Mouse (Mus musculus) kidney, embryonic 15.5 days (tissue): ENCODE data around the gene Llgl2. TPM values are rescaled to one million over a fixed set of nuclear protein-coding genes. Genes with fewer than 3 reads are reported as not detected.

Experiments used
- ATAC-seq: fragments of 200-750 bp; cut with Nextera tagmentation; replicated peaks from 2 replicates; pipeline ENCODE4 v1.8.0; 2017; ENCODE audit warnings: moderate TSS enrichment; ENCODE audit not compliant: low FRiP score
- H3K27ac ChIP-seq: fragments of 300-500 bp; sonication (generic); 2 replicates; pipeline ENCODE4 v1.5.1; 2015; ENCODE audit warnings: mild to moderate bottlenecking, inconsistent platforms
- H3K27me3 ChIP-seq: fragments of 300-500 bp; sonication (generic); 2 replicates; pipeline ENCODE4 v1.6.1; 2015; ENCODE audit warnings: inconsistent platforms
- H3K36me3 ChIP-seq: fragments of 300-500 bp; sonication (generic); 2 replicates; pipeline ENCODE4 v1.6.1; 2015; ENCODE audit warnings: inconsistent platforms
- H3K4me1 ChIP-seq: fragments of 300-500 bp; sonication (generic); 2 replicates; pipeline ENCODE4 v1.6.1; 2015; ENCODE audit warnings: inconsistent platforms
- H3K4me2 ChIP-seq: fragments of 300-500 bp; sonication (generic); 2 replicates; pipeline ENCODE4 v1.6.1; 2015; ENCODE audit warnings: moderate library complexity, mild to moderate bottlenecking, inconsistent platforms
- H3K4me3 ChIP-seq: fragments of 300-500 bp; sonication (generic); replicated peaks from 2 replicates; pipeline ENCODE4 v1.5.1; 2015; ENCODE audit warnings: mild to moderate bottlenecking, inconsistent platforms
- H3K9ac ChIP-seq: fragments of 300-500 bp; sonication (generic); 2 replicates; pipeline ENCODE4 v1.6.1; 2015; ENCODE audit warnings: mild to moderate bottlenecking, inconsistent platforms
- H3K9me3 ChIP-seq: fragments of 300-500 bp; sonication (generic); replicated peaks from 2 replicates; pipeline ENCODE4 v1.6.1; 2016; ENCODE audit warnings: inconsistent platforms
- WGBS: fragments of 180-500 bp; shearing (Covaris S2); methylation state at CpG from one replicate; pipeline ENCODE4 v1.1.7; 2015; ENCODE audit warnings: mixed read lengths; 5-methylcytosine and 5-hydroxymethylcytosine counted together
- polyA plus RNA-seq: library from polyadenylated mRNA; unstranded; fragments of >200 nt; fragmentation: Nextera tagmentation; extraction: Ambion mirVana; gene quantifications from 2 replicates; pipeline ENCODE4 v1.2.1, GENCODE M21; 2015

Llgl2 gene
- polyA plus RNA-seq, 1 experiment from 2014 or later: 41.0 TPM

- ATAC-seq: peak; percentile 90
- H3K36me3 ChIP-seq: peaks cover 20% of the 10 kb centered on the region
- peak overlapping the region; percentile 53 for H3K9ac ChIP-seq
- peaks cover 59% of the 10 kb centered on the region for H3K27me3 ChIP-seq
- peaks cover 21% of the 10 kb centered on the region for H3K4me1 ChIP-seq
- 2% methylated on average over 75 of the region's 75 CpGs for whole genome bisulfite sequencing
- peak overlapping the region; percentile 47 for H3K4me3 ChIP-seq
- H3K27ac ChIP-seq: no peak overlapping the region
- no peaks in the 10 kb centered on the region for H3K9me3 ChIP-seq
- H3K4me2 ChIP-seq: peak overlapping the region; percentile 77
Measured at GRCm38 (mm10) chr11:115859143-115859945, 35.5 kb downstream of the Llgl2 start.

GRCm38 (mm10) chr11:115863895-115864294, 40.0 kb downstream of the Llgl2 start:
- Histone ChIP-seq H3K4me2 (no peak overlapping the region), H3K4me3 (no peak overlapping the region), H3K27ac (no peak overlapping the region), H3K27me3 (peaks cover 35% of the 10 kb centered on the region), H3K4me1 (peaks cover 13% of the 10 kb centered on the region), H3K9me3 (no peaks in the 10 kb centered on the region), H3K36me3 (no peaks in the 10 kb centered on the region), H3K9ac (no peak overlapping the region)
- ATAC-seq: no peak
- WGBS: 84% methylated on average over 8 of the region's 8 CpGs

DNA sequence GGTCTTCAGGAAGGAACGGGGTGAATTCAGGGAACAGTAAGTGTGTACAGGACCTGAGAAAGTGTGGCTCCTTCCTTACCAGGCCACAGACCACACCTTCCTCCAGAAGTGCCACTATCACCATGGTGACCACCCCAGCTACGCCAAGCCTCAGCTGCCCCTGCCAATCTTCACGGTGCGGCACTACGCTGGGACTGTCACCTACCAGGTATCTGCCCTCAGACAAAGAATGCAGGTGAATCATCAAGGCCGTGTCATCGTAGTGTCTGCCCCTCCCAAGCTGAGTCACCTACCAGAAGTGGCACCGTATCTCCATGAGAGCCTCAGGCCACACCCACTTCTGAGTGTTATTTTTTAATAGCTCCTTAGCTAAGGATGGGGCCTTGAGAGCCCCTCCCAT, 45.5 kb downstream of the Llgl2 start:
- no peaks in the 10 kb centered on the region for H3K27me3 ChIP-seq
- no peak for ATAC-seq
- H3K9ac ChIP-seq: no peak overlapping the region
- H3K4me3 ChIP-seq: no peak overlapping the region
- H3K4me2 ChIP-seq: no peak overlapping the region
- no peaks in the 10 kb centered on the region for H3K36me3 ChIP-seq
- H3K9me3 ChIP-seq: no peaks in the 10 kb centered on the region
- 77% methylated on average over 8 of the region's 8 CpGs for WGBS
- no peak overlapping the region for H3K27ac ChIP-seq
- no peaks in the 10 kb centered on the region for H3K4me1 ChIP-seq

DNA sequence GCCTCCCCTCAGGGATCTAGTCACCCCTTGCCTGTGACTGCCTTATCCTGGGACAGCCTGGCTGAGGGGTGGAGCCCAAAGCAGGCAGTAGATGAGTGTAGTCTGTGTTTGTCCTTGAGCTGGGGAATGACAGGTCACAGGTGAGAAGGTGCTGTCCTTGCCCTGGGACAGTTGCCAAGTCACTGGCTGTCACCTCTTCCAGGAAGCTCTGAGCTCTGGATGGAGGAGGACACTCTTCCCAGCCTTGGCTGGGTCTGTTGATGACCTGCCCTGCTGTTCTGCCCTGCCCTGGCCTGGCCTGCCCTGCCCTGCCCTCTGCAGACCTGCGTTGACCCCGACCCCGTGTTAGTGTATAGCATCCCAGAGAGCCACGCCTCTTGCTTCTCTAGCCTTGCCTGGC, 48.6 kb downstream of the Llgl2 start:
- Histone ChIP-seq H3K36me3 (no peaks in the 10 kb centered on the region), H3K27me3 (no peaks in the 10 kb centered on the region), H3K27ac (no peak overlapping the region), H3K4me3 (no peak overlapping the region), H3K4me2 (no peak overlapping the region), H3K9ac (no peak overlapping the region), H3K9me3 (no peaks in the 10 kb centered on the region), H3K4me1 (peaks cover 4% of the 10 kb centered on the region; the same call in 1 of the 2 replicates)
- no peak for ATAC-seq
- 49% methylated on average over 4 of the region's 4 CpGs for WGBS

DNA sequence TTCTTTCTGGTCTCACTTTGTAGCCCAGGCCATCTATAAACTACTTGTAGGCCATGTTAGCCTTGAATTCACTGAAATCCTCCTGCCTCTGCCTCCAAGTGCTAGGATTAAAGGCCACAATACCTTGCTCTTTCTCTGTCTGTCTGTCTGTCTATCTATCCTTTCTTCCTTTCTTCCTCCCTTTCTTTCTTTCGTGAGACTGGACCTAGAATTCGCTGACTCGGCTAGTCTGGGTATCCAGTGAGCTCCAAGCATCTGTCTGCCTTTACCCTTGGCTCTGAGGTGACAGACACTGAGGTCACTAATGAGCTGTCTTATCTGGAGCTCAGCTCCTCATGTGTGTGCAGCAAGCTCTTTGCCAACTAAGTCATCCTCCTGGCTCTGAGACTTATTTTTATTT, 52.1 kb downstream of the Llgl2 start:
- no peaks in the 10 kb centered on the region for H3K36me3 ChIP-seq
- no peak for ATAC-seq
- no peaks in the 10 kb centered on the region for H3K9me3 ChIP-seq
- H3K4me2 ChIP-seq: no peak overlapping the region
- peaks cover 4% of the 10 kb centered on the region; the same call in 1 of the 2 replicates for H3K4me1 ChIP-seq
- 98% methylated on average over 3 of the region's 3 CpGs for WGBS
- no peak overlapping the region for H3K4me3 ChIP-seq
- H3K9ac ChIP-seq: no peak overlapping the region
- no peak overlapping the region for H3K27ac ChIP-seq
- no peaks in the 10 kb centered on the region for H3K27me3 ChIP-seq

- no peak overlapping the region for H3K9ac ChIP-seq
Measured at GRCm38 (mm10) chr11:115876438-115876837, 52.6 kb downstream of the Llgl2 start.

GRCm38 (mm10) chr11:115877174-115877755, 53.4 kb downstream of the Llgl2 start:
- Histone ChIP-seq H3K4me2 (peak overlapping the region; percentile 36; the same call in 1 of the 2 replicates), H3K9ac (no peak overlapping the region), H3K4me3 (peak overlapping the region; percentile 16; the same call in 1 of the 2 replicates), H3K27ac (0 out of 2 replicates have a peak overlapping the region, but pooled peaks have one; percentile 11), H3K9me3 (no peaks in the 10 kb centered on the region), H3K27me3 (0 out of 2 replicates have a peak, but pooled peaks cover 3% of the 10 kb centered on the region), H3K4me1 (peaks cover 4% of the 10 kb centered on the region; the same call in 1 of the 2 replicates), H3K36me3 (no peaks in the 10 kb centered on the region)
- WGBS: 34% methylated on average over 6 of the region's 6 CpGs
- ATAC-seq: no peak; the same call in 1 of the 2 replicates

More at GRCm38 (mm10) chr11:115876438-115876837, 52.6 kb downstream of the Llgl2 start:
- Histone ChIP-seq H3K36me3 (no peaks in the 10 kb centered on the region), H3K4me2 (no peak overlapping the region), H3K27me3 (no peaks in the 10 kb centered on the region), H3K27ac (no peak overlapping the region), H3K9me3 (no peaks in the 10 kb centered on the region), H3K4me1 (peaks cover 4% of the 10 kb centered on the region; the same call in 1 of the 2 replicates), H3K4me3 (no peak overlapping the region)
- ATAC-seq: no peak
- 79% methylated on average over 5 of the region's 5 CpGs for WGBS

DNA sequence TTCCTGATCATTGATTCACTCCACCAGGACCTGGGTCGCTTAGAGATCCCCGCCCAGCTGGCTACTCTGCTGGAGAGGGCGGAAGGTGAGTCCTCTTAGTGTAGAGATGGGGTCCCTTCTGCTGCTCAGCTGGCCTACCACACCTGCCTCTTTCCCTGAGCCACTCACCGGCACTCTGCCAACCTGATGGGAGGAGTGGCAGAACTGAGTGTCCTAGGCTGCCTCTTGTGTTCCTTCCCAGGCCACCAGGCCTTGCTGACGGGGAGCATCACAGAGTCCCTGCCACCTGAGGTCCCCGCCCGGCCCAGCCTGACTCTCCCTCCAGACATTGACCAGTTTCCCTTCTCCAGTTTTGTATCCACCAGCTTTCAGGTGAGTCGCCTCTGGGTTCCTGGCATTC, 54.2 kb downstream of the Llgl2 start:
- Histone ChIP-seq H3K36me3 (no peaks in the 10 kb centered on the region), H3K9me3 (no peaks in the 10 kb centered on the region), H3K9ac (no peak overlapping the region), H3K27me3 (peaks cover 10% of the 10 kb centered on the region), H3K27ac (no peak overlapping the region), H3K4me3 (no peak overlapping the region), H3K4me1 (peaks cover 4% of the 10 kb centered on the region; the same call in 1 of the 2 replicates), H3K4me2 (peak overlapping the region; percentile 36)
- WGBS: 76% methylated on average over 8 of the region's 8 CpGs
- no peak for ATAC-seq

- Histone ChIP-seq H3K27me3 (peaks cover 23% of the 10 kb centered on the region), H3K4me2 (no peak overlapping the region), H3K4me1 (peaks cover 11% of the 10 kb centered on the region; the same call in 1 of the 2 replicates), H3K9me3 (no peaks in the 10 kb centered on the region), H3K9ac (no peak overlapping the region), H3K27ac (no peak overlapping the region), H3K36me3 (no peaks in the 10 kb centered on the region), H3K4me3 (no peak overlapping the region)
- no peak for ATAC-seq
- 26% methylated on average over 5 of the region's 5 CpGs for WGBS
Measured at GRCm38 (mm10) chr11:115881002-115881401, 57.2 kb downstream of the Llgl2 start.

DNA sequence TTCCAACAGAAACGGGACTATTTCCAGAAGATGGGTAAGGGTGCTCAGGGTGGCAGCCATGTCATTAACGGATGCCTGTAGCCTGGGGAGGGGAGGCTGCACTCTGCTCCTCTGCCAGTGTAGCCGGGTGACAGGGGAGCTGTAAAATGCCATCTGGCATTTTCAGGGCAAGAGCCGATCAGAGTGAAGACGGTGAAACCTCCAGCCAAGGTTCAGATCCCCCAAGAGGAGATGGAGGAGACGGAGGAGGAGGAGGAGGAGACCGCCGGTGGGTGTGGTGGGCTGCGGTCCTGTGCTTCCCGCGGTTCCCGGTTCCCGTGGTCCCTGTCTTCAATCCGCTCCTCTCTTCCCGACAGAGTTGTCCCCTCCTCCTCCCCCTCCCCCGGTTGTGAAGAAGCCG, 59.4 kb downstream of the Llgl2 start:
- H3K9ac ChIP-seq: no peak overlapping the region
- H3K4me1 ChIP-seq: peaks cover 18% of the 10 kb centered on the region
- H3K4me2 ChIP-seq: peak overlapping the region; percentile 30

DNA sequence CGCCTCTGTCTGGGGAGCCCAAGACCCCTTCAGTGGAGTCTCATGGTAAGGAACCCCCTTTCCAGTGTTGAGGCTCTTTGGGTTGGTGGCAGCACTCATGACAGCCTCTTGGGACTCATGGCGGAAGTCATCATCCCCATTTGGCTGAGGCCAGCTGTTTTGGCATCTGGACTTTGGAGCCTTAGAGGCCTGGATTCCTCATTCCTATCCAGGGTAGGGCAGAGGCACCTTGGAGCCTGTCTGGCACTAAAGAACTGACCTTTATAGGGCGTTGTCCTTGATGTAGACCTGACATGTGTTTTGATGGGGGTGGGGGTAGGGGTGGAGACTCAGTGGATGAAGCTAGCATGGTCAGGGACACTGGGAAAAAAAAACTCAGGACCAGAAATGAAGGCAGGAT, 60.5 kb downstream of the Llgl2 start:
- H3K9me3 ChIP-seq: no peaks in the 10 kb centered on the region
- H3K4me1 ChIP-seq: peaks cover 18% of the 10 kb centered on the region
- ATAC-seq: no peak
- no peak overlapping the region for H3K4me3 ChIP-seq
- H3K27ac ChIP-seq: no peak overlapping the region
- WGBS: 84% methylated on average over 3 of the region's 3 CpGs
- no peaks in the 10 kb centered on the region for H3K36me3 ChIP-seq
- H3K4me2 ChIP-seq: no peak overlapping the region
- H3K9ac ChIP-seq: no peak overlapping the region
- peaks cover 23% of the 10 kb centered on the region for H3K27me3 ChIP-seq

More for the DNA sequence above, 59.4 kb downstream of the Llgl2 start:
- H3K27ac ChIP-seq: no peak overlapping the region
- no peak for ATAC-seq
- no peak overlapping the region; the same call in 1 of the 2 replicates for H3K4me3 ChIP-seq
- H3K27me3 ChIP-seq: peaks cover 23% of the 10 kb centered on the region
- H3K9me3 ChIP-seq: no peaks in the 10 kb centered on the region
- WGBS: 16% methylated on average over 15 of the region's 17 CpGs
- H3K36me3 ChIP-seq: no peaks in the 10 kb centered on the region

GRCm38 (mm10) chr11:115885281-115885680, 61.4 kb downstream of the Llgl2 start:
- Histone ChIP-seq H3K36me3 (no peaks in the 10 kb centered on the region), H3K4me2 (no peak overlapping the region), H3K9ac (no peak overlapping the region), H3K27me3 (peaks cover 23% of the 10 kb centered on the region), H3K4me1 (peaks cover 18% of the 10 kb centered on the region), H3K9me3 (no peaks in the 10 kb centered on the region), H3K4me3 (no peak overlapping the region), H3K27ac (no peak overlapping the region)
- no peak for ATAC-seq
- 78% methylated on average over 11 of the region's 11 CpGs for WGBS
